Mouse (Mus musculus): ENCODE measurements around the gene En2. TPM values are rescaled to one million over a fixed set of nuclear protein-coding genes. Genes with fewer than 3 reads are reported as not detected.

Gene En2
- polyA plus RNA-seq, 1 experiment from 2014 or later: 0.60 TPM

GRCm38 (mm10) chr5:28199089-28199873, 33.8 kb downstream of the En2 start:
- Histone ChIP-seq H3K4me3 (no peak overlapping the region), H3K9me3 (no peaks in the 10 kb centered on the region), H3K9ac (no peak overlapping the region), H3K4me2 (no peak overlapping the region), H3K4me1 (replicated peaks) (no peaks in the 10 kb centered on the region), H3K27ac (replicated peaks) (no peak overlapping the region), H3K27me3 (no peaks in the 10 kb centered on the region), H3K36me3 (no peaks in the 10 kb centered on the region)
- WGBS: 38% methylated on average over 7 of the region's 7 CpGs
- ATAC-seq (ENCODE audit: low FRiP score, low read depth): no peak

GRCm38 (mm10) chr5:28203086-28203485, 37.6 kb downstream of the En2 start:
- Histone ChIP-seq H3K27ac (replicated peaks) (no peak overlapping the region), H3K27me3 (peaks cover 19% of the 10 kb centered on the region), H3K4me1 (replicated peaks) (no peaks in the 10 kb centered on the region), H3K4me2 (no peak overlapping the region), H3K4me3 (no peak overlapping the region), H3K9ac (no peak overlapping the region), H3K9me3 (no peaks in the 10 kb centered on the region), H3K36me3 (no peaks in the 10 kb centered on the region)
- 81% methylated on average over 6 of the region's 6 CpGs for WGBS
- ATAC-seq (ENCODE audit: low FRiP score, low read depth): no peak

- no peak overlapping the region for H3K9ac ChIP-seq
Observed at GRCm38 (mm10) chr5:28204678-28205077, 39.2 kb downstream of the En2 start.

GRCm38 (mm10) chr5:28206448-28206847, 41.0 kb downstream of the En2 start:
- no peaks in the 10 kb centered on the region for H3K36me3 ChIP-seq
- H3K9me3 ChIP-seq: no peaks in the 10 kb centered on the region
- ATAC-seq (ENCODE audit: low FRiP score, low read depth): no peak
- H3K4me3 ChIP-seq: no peak overlapping the region
- H3K27ac ChIP-seq (replicated peaks): no peak overlapping the region
- no peak overlapping the region for H3K9ac ChIP-seq
- H3K4me2 ChIP-seq: 0 out of 2 replicates have a peak overlapping the region, but pooled peaks have one; percentile 19
- peaks cover 41% of the 10 kb centered on the region for H3K27me3 ChIP-seq
- WGBS: 65% methylated on average over 4 of the region's 4 CpGs
- H3K4me1 ChIP-seq (replicated peaks): peaks cover 16% of the 10 kb centered on the region

More at GRCm38 (mm10) chr5:28204678-28205077, 39.2 kb downstream of the En2 start:
- no peaks in the 10 kb centered on the region for H3K9me3 ChIP-seq
- no peak overlapping the region for H3K4me3 ChIP-seq
- ATAC-seq (ENCODE audit: low FRiP score, low read depth): no peak
- H3K27me3 ChIP-seq: peaks cover 35% of the 10 kb centered on the region
- peaks cover 4% of the 10 kb centered on the region for H3K4me1 ChIP-seq (replicated peaks)
- 68% methylated on average over 2 of the region's 2 CpGs for WGBS
- no peak overlapping the region for H3K27ac ChIP-seq (replicated peaks)
- no peak overlapping the region for H3K4me2 ChIP-seq
- H3K36me3 ChIP-seq: no peaks in the 10 kb centered on the region

GRCm38 (mm10) chr5:28207043-28207442, 41.5 kb downstream of the En2 start:
- Histone ChIP-seq H3K27ac (replicated peaks) (no peak overlapping the region), H3K9me3 (no peaks in the 10 kb centered on the region), H3K4me2 (peak overlapping the region; percentile 13; the same call in 1 of the 2 replicates)

GRCm38 (mm10) chr5:28208726-28209520, 43.4 kb downstream of the En2 start:
- Histone ChIP-seq H3K27ac (replicated peaks) (peak overlapping the region; percentile 66), H3K4me2 (peak overlapping the region; percentile 75), H3K9ac (peak overlapping the region; percentile 45), H3K36me3 (no peaks in the 10 kb centered on the region), H3K27me3 (peaks cover 54% of the 10 kb centered on the region), H3K4me3 (peak overlapping the region; percentile 46), H3K4me1 (replicated peaks) (peaks cover 19% of the 10 kb centered on the region), H3K9me3 (no peaks in the 10 kb centered on the region)
- ATAC-seq (ENCODE audit: low FRiP score, low read depth): no peak
- WGBS: 12% methylated on average over 20 of the region's 20 CpGs

More at GRCm38 (mm10) chr5:28207043-28207442, 41.5 kb downstream of the En2 start:
- ATAC-seq (ENCODE audit: low FRiP score, low read depth): no peak
- H3K27me3 ChIP-seq: peaks cover 47% of the 10 kb centered on the region
- no peaks in the 10 kb centered on the region for H3K36me3 ChIP-seq
- no peak overlapping the region for H3K4me3 ChIP-seq
- H3K9ac ChIP-seq: no peak overlapping the region
- peaks cover 19% of the 10 kb centered on the region for H3K4me1 ChIP-seq (replicated peaks)
- 56% methylated on average over 4 of the region's 4 CpGs for WGBS

GRCm38 (mm10) chr5:28209549-28210431, 44.3 kb downstream of the En2 start:
- H3K4me2 ChIP-seq: peak overlapping the region; percentile 75
- peaks cover 54% of the 10 kb centered on the region for H3K27me3 ChIP-seq
- peak overlapping the region; percentile 45 for H3K9ac ChIP-seq
- WGBS: under 1% methylated on average over 78 of the region's 80 CpGs
- peak overlapping the region; percentile 66 for H3K27ac ChIP-seq (replicated peaks)
- peak; percentile 76 for ATAC-seq (ENCODE audit: low FRiP score, low read depth)
- no peaks in the 10 kb centered on the region for H3K9me3 ChIP-seq
- no peaks in the 10 kb centered on the region for H3K36me3 ChIP-seq
- H3K4me1 ChIP-seq (replicated peaks): peaks cover 19% of the 10 kb centered on the region
- H3K4me3 ChIP-seq: peak overlapping the region; percentile 46

- ATAC-seq (ENCODE audit: low FRiP score, low read depth): no peak
- no peak overlapping the region for H3K9ac ChIP-seq
- 2% methylated on average over 29 of the region's 29 CpGs for WGBS
- peaks cover 19% of the 10 kb centered on the region for H3K4me1 ChIP-seq (replicated peaks)
- peak overlapping the region; percentile 32 for H3K27ac ChIP-seq (replicated peaks)
- H3K27me3 ChIP-seq: peaks cover 52% of the 10 kb centered on the region
- H3K9me3 ChIP-seq: no peaks in the 10 kb centered on the region
- peak overlapping the region; percentile 46 for H3K4me3 ChIP-seq
- no peaks in the 10 kb centered on the region for H3K36me3 ChIP-seq
- H3K4me2 ChIP-seq: peak overlapping the region; percentile 75
Observed at GRCm38 (mm10) chr5:28210591-28211550, 45.4 kb downstream of the En2 start.

GRCm38 (mm10) chr5:28211651-28212310, 46.3 kb downstream of the En2 start:
- Histone ChIP-seq H3K4me3 (no peak overlapping the region), H3K36me3 (no peaks in the 10 kb centered on the region), H3K4me1 (replicated peaks) (peaks cover 19% of the 10 kb centered on the region), H3K27me3 (peaks cover 45% of the 10 kb centered on the region), H3K9ac (no peak overlapping the region), H3K9me3 (no peaks in the 10 kb centered on the region), H3K4me2 (peak overlapping the region; percentile 75), H3K27ac (replicated peaks) (0 out of 2 replicates have a peak overlapping the region, but pooled peaks have one; percentile 8)
- WGBS: 5% methylated on average over 15 of the region's 15 CpGs
- ATAC-seq (ENCODE audit: low FRiP score, low read depth): no peak

GRCm38 (mm10) chr5:28213441-28213840, 47.9 kb downstream of the En2 start:
- H3K27ac ChIP-seq (replicated peaks): no peak overlapping the region
- H3K27me3 ChIP-seq: peaks cover 31% of the 10 kb centered on the region
- H3K4me1 ChIP-seq (replicated peaks): peaks cover 19% of the 10 kb centered on the region
- H3K36me3 ChIP-seq: no peaks in the 10 kb centered on the region
- H3K9ac ChIP-seq: no peak overlapping the region
- no peaks in the 10 kb centered on the region for H3K9me3 ChIP-seq
- WGBS: 71% methylated on average over 2 of the region's 2 CpGs
- no peak overlapping the region for H3K4me3 ChIP-seq
- H3K4me2 ChIP-seq: no peak overlapping the region
- ATAC-seq (ENCODE audit: low FRiP score, low read depth): no peak
